Mouse (Mus musculus) MEL (cell line): ENCODE data around the gene Nat9.

ENCODE experiments used
- CTCF ChIP-seq, 3 experiments: IDR thresholded peaks in 2 of 3; conservative IDR thresholded peaks in 1 of 3; 2 replicates each; pipeline ENCODE4 v1.5.1; 2011 to 2012; ENCODE audit warnings: low read length in 3 of 3, low read depth in 2 of 3, mild to moderate bottlenecking in 2 of 3, improper control_type of control experiment in 1 of 3, inconsistent platforms in 1 of 3, mixed read lengths in 1 of 3, moderate library complexity in 1 of 3; ENCODE audit not compliant: control insufficient read depth in 1 of 3, insufficient read depth in 1 of 3, poor library complexity in 1 of 3, severe bottlenecking in 1 of 3
- E2F4 ChIP-seq: IDR thresholded peaks from 2 replicates; pipeline ENCODE4 v1.6.1; 2011; ENCODE audit warnings: low read depth, low read length, improper control_type of control experiment, borderline replicate concordance
- EP300 ChIP-seq, 2 experiments: IDR thresholded peaks; 2 replicates each; pipeline ENCODE4 v1.6.1; 2011; ENCODE audit warnings: improper control_type of control experiment in 2 of 2, low read length in 2 of 2, low read depth in 1 of 2, mild to moderate bottlenecking in 1 of 2
- GATA1 ChIP-seq: IDR thresholded peaks from 2 replicates; pipeline ENCODE4 v1.6.1; 2011; ENCODE audit warnings: low read depth, low read length, improper control_type of control experiment
- JUND ChIP-seq: IDR thresholded peaks from 2 replicates; pipeline ENCODE4 v1.6.1; 2011; ENCODE audit warnings: low read depth, mild to moderate bottlenecking, improper control_type of control experiment, low read length
- KAT2A ChIP-seq: conservative IDR thresholded peaks from 2 replicates; pipeline ENCODE4 v1.6.1; 2012; ENCODE audit warnings: low read depth, low read length, improper control_type of control experiment, inconsistent platforms
- MAFK ChIP-seq: IDR thresholded peaks from 2 replicates; pipeline ENCODE4 v1.6.1; 2011; ENCODE audit warnings: low read depth, mild to moderate bottlenecking, low read length, improper control_type of control experiment, borderline replicate concordance
- MAZ ChIP-seq: IDR thresholded peaks from 2 replicates; pipeline ENCODE4 v1.6.1; 2012; ENCODE audit warnings: low read depth, mild to moderate bottlenecking, inconsistent platforms, low read length, improper control_type of control experiment
- POLR2A ChIP-seq, 2 experiments: IDR thresholded peaks; 2 replicates each; pipeline ENCODE4 v1.6.1; 2011 to 2012; ENCODE audit warnings: low read length in 2 of 2, mild to moderate bottlenecking in 2 of 2, control low read depth in 1 of 2, improper control_type of control experiment in 1 of 2, low read depth in 1 of 2, moderate library complexity in 1 of 2; ENCODE audit not compliant: control insufficient read depth in 1 of 2, insufficient read depth in 1 of 2, poor library complexity in 1 of 2
- POLR2AphosphoS2 ChIP-seq: IDR thresholded peaks from 2 replicates; pipeline ENCODE4 v1.6.1; 2011; ENCODE audit warnings: low read length, improper control_type of control experiment
- POLR2AphosphoS5 ChIP-seq: IDR thresholded peaks from 2 replicates; pipeline ENCODE4 v1.6.1; 2012; ENCODE audit warnings: low read depth, borderline replicate concordance, mild to moderate bottlenecking, inconsistent platforms, low read length, moderate library complexity, mixed read lengths
- TBP ChIP-seq: IDR thresholded peaks from 2 replicates; pipeline ENCODE4 v1.8.0; 2011; ENCODE audit warnings: low read depth, low read length, improper control_type of control experiment
- TCF12 ChIP-seq: IDR thresholded peaks from 2 replicates; pipeline ENCODE4 v1.6.1; 2014; ENCODE audit warnings: low read depth, mild to moderate bottlenecking, inconsistent platforms, low read length, improper control_type of control experiment, moderate library complexity
- USF1 ChIP-seq: IDR thresholded peaks from 2 replicates; pipeline ENCODE4 v1.6.1; 2014; ENCODE audit warnings: low read depth, mild to moderate bottlenecking, inconsistent platforms, low read length, improper control_type of control experiment, moderate library complexity

- TF ChIP-seq TBP (no peak), POLR2A (IDR thresholded peaks at IDR 0.05; ENCODE audit: control insufficient read depth in 1 of 2, insufficient read depth in 1 of 2, low read depth in 1 of 2, low read length in 2 of 2, poor library complexity in 1 of 2) (no peak), EP300 (IDR thresholded peaks at IDR 0.05; ENCODE audit: low read depth in 1 of 2, low read length in 2 of 2) (no peak), GATA1 (no peak), MAFK (no peak), CTCF (IDR thresholded peaks at IDR 0.05 in 2 of 3, conservative IDR thresholded peaks at IDR 0.05 in 1 of 3; ENCODE audit: control insufficient read depth in 1 of 3, insufficient read depth in 1 of 3, low read depth in 2 of 3, low read length in 3 of 3, poor library complexity in 1 of 3, severe bottlenecking in 1 of 3) (no peak), KAT2A (no peak), USF1 (no peak), POLR2AphosphoS5 (no peak), E2F4 (no peak), MAZ (no peak), JUND (no peak), POLR2AphosphoS2 (no peak), TCF12 (no peak)
Measured at GRCm38 (mm10) chr11:115219685-115220084, 32.0 kb upstream of the Nat9 start.
